Mouse (Mus musculus): ENCODE data around the gene Cdc27.

DNA sequence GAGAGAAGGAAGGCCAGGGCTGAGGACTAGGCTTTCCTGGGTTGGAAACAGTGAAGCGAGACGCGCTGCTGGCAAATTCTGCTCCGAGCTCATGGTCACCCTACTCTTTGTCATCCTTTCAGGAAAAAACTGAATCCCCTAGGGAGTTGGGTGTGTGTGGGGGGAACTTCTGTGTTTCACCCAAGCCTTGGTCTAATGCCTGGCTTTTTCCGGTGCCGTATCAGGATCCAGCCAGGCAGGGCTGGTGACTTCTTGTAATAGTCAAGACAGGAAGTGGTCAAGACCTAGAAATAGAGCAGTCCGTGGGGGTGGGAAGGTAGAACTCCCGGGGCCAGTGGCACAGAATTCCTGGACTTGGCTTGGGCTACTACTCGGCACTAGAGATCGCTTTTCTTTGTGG lies 45.9 kb upstream of the Cdc27 start:
- TF ChIP-seq CTCF (IDR thresholded peaks at IDR 0.05; ENCODE audit: control insufficient read depth, insufficient read depth, insufficient replicate concordance, low read depth, low read length) (no peak), POLR2A (IDR thresholded peaks at IDR 0.05; ENCODE audit: control insufficient read depth, low read depth, low read length) (no peak)

Data from testis, adult 2 months (tissue).